Mouse (Mus musculus) hindbrain, embryonic 14.5 days (tissue): ENCODE measurements around the gene Tgfbr3. TPM values are rescaled to one million over a fixed set of nuclear protein-coding genes. Genes with fewer than 3 reads are reported as not detected.

Experiments used
- ATAC-seq: fragments of 200-750 bp; cut with Nextera tagmentation; 2 replicates; pipeline ENCODE4 v1.8.0; 2017; ENCODE audit warnings: moderate number of reproducible peaks, mild to moderate bottlenecking, moderate TSS enrichment, moderate library complexity; ENCODE audit not compliant: low FRiP score
- DNase-seq: peaks from one replicate; pipeline ENCODE4 v3.0.0-alpha.2; 2015; ENCODE audit warnings: low spot score
- H3K27ac ChIP-seq: fragments of 300-500 bp; sonication (generic); 2 replicates; pipeline ENCODE4 v1.5.1; 2014; ENCODE audit warnings: mild to moderate bottlenecking, moderate library complexity
- H3K27me3 ChIP-seq: fragments of 300-500 bp; sonication (generic); 2 replicates; pipeline ENCODE4 v1.6.1; 2014; ENCODE audit warnings: mild to moderate bottlenecking, low read length, mixed read lengths; ENCODE audit not compliant: control insufficient read depth, insufficient read depth
- H3K36me3 ChIP-seq: fragments of 300-500 bp; sonication (generic); replicated peaks from 2 replicates; pipeline ENCODE4 v1.6.1; 2014; ENCODE audit not compliant: control insufficient read depth, insufficient read depth
- H3K4me1 ChIP-seq: fragments of 300-500 bp; sonication (generic); replicated peaks from 2 replicates; pipeline ENCODE4 v1.6.1; 2014; ENCODE audit warnings: antibody characterized with exemption, low read length, mixed read lengths; ENCODE audit not compliant: control insufficient read depth, insufficient read depth
- H3K4me2 ChIP-seq: fragments of 300-500 bp; sonication (generic); replicated peaks from 2 replicates; pipeline ENCODE4 v1.6.1; 2014; ENCODE audit warnings: mild to moderate bottlenecking, moderate library complexity
- H3K4me3 ChIP-seq: fragments of 300-500 bp; sonication (generic); replicated peaks from 2 replicates; pipeline ENCODE4 v1.5.1; 2014; ENCODE audit warnings: mild to moderate bottlenecking, low read length
- H3K9ac ChIP-seq: fragments of 300-500 bp; sonication (generic); 2 replicates; pipeline ENCODE4 v1.6.1; 2014
- H3K9me3 ChIP-seq: fragments of 300-500 bp; sonication (generic); 2 replicates; pipeline ENCODE4 v1.6.1; 2016; ENCODE audit warnings: low read length; ENCODE audit not compliant: control insufficient read depth
- WGBS: fragments of 180-500 bp; shearing (Covaris S2); extraction: QIAGEN DNeasy Blood & Tissue Kit; methylation state at CpG from one replicate; pipeline ENCODE4 v1.1.7; 2014; 5-methylcytosine and 5-hydroxymethylcytosine counted together
- polyA plus RNA-seq: library from polyadenylated mRNA; unstranded; fragments of >200 nt; fragmentation: Nextera tagmentation; extraction: Ambion mirVana; gene quantifications from 2 replicates; pipeline ENCODE4 v1.2.1, GENCODE M21; 2014

The Tgfbr3 gene
- polyA plus RNA-seq, 1 experiment from 2014 or later: 7.1 TPM

GRCm38 (mm10) chr5:107074980-107075583 lies 214.3 kb downstream of the Tgfbr3 start:
- Histone ChIP-seq H3K4me2 (no peak overlapping the region), H3K36me3 (no peaks in the 10 kb centered on the region), H3K4me1 (peaks cover 6% of the 10 kb centered on the region; the same call in 1 of the 2 replicates), H3K27ac (no peak overlapping the region), H3K9ac (no peak overlapping the region), H3K9me3 (no peaks in the 10 kb centered on the region), H3K4me3 (no peak overlapping the region), H3K27me3 (no peaks in the 10 kb centered on the region)
- 85% methylated on average over 13 of the region's 13 CpGs for WGBS
- ATAC-seq (no peak), DNase-seq (no peak)

- no peak for DNase-seq
- H3K27me3 ChIP-seq: no peaks in the 10 kb centered on the region
Observed at GRCm38 (mm10) chr5:107074350-107074749, 215.1 kb downstream of the Tgfbr3 start.

GRCm38 (mm10) chr5:107073536-107073935 lies 215.9 kb downstream of the Tgfbr3 start:
- 42% methylated on average over 3 of the region's 3 CpGs for WGBS
- no peak for DNase-seq
- Histone ChIP-seq H3K36me3 (no peaks in the 10 kb centered on the region), H3K4me3 (no peak overlapping the region), H3K9me3 (no peaks in the 10 kb centered on the region), H3K9ac (no peak overlapping the region), H3K4me1 (no peaks in the 10 kb centered on the region), H3K27me3 (no peaks in the 10 kb centered on the region), H3K4me2 (no peak overlapping the region), H3K27ac (no peak overlapping the region)
- ATAC-seq: no peak

More at GRCm38 (mm10) chr5:107074350-107074749, 215.1 kb downstream of the Tgfbr3 start:
- Histone ChIP-seq H3K27ac (no peak overlapping the region), H3K36me3 (no peaks in the 10 kb centered on the region), H3K4me3 (no peak overlapping the region), H3K9ac (no peak overlapping the region), H3K9me3 (no peaks in the 10 kb centered on the region), H3K4me2 (no peak overlapping the region), H3K4me1 (peaks cover 6% of the 10 kb centered on the region; the same call in 1 of the 2 replicates)
- 29% methylated on average over 4 of the region's 4 CpGs for WGBS
- no peak for ATAC-seq

- Histone ChIP-seq H3K4me2 (no peak overlapping the region), H3K27me3 (no peaks in the 10 kb centered on the region), H3K27ac (no peak overlapping the region), H3K4me1 (no peaks in the 10 kb centered on the region), H3K4me3 (no peak overlapping the region), H3K36me3 (no peaks in the 10 kb centered on the region), H3K9ac (no peak overlapping the region), H3K9me3 (no peaks in the 10 kb centered on the region)
- WGBS: 75% methylated on average over 5 of the region's 5 CpGs
- ATAC-seq (no peak), DNase-seq (no peak)
Observed at GRCm38 (mm10) chr5:107068146-107068545, 221.3 kb downstream of the Tgfbr3 start.

GRCm38 (mm10) chr5:107067531-107067930 lies 221.9 kb downstream of the Tgfbr3 start:
- whole genome bisulfite sequencing: 88% methylated on average over 7 of the region's 7 CpGs
- no peak overlapping the region for H3K4me2 ChIP-seq
- no peaks in the 10 kb centered on the region for H3K27me3 ChIP-seq
- no peak overlapping the region for H3K27ac ChIP-seq
- no peaks in the 10 kb centered on the region for H3K4me1 ChIP-seq
- no peaks in the 10 kb centered on the region for H3K9me3 ChIP-seq
- H3K9ac ChIP-seq: no peak overlapping the region
- no peak for ATAC-seq
- no peak for DNase-seq
- H3K4me3 ChIP-seq: no peak overlapping the region
- H3K36me3 ChIP-seq: no peaks in the 10 kb centered on the region

GRCm38 (mm10) chr5:107064922-107065321 lies 224.5 kb downstream of the Tgfbr3 start:
- H3K9ac ChIP-seq: no peak overlapping the region
- H3K4me2 ChIP-seq: no peak overlapping the region
- no peak for ATAC-seq
- no peaks in the 10 kb centered on the region for H3K36me3 ChIP-seq
- H3K27ac ChIP-seq: no peak overlapping the region
- no peaks in the 10 kb centered on the region for H3K9me3 ChIP-seq
- H3K4me1 ChIP-seq: no peaks in the 10 kb centered on the region
- no peak for DNase-seq
- no peak overlapping the region for H3K4me3 ChIP-seq
- H3K27me3 ChIP-seq: no peaks in the 10 kb centered on the region
- WGBS: 65% methylated on average over 5 of the region's 5 CpGs

- WGBS: 67% methylated on average over 12 of the region's 12 CpGs
- DNase-seq: no peak
- no peaks in the 10 kb centered on the region for H3K36me3 ChIP-seq
Observed at GRCm38 (mm10) chr5:107062229-107062852, 227.1 kb downstream of the Tgfbr3 start.

GRCm38 (mm10) chr5:107059514-107059913 lies 229.9 kb downstream of the Tgfbr3 start:
- H3K9ac ChIP-seq: no peak overlapping the region
- no peak overlapping the region for H3K27ac ChIP-seq
- H3K9me3 ChIP-seq: no peaks in the 10 kb centered on the region
- no peaks in the 10 kb centered on the region for H3K27me3 ChIP-seq
- DNase-seq (no peak), ATAC-seq (no peak)
- H3K4me2 ChIP-seq: no peak overlapping the region
- H3K4me1 ChIP-seq: peaks cover 10% of the 10 kb centered on the region; the same call in 1 of the 2 replicates
- H3K4me3 ChIP-seq: no peak overlapping the region
- 86% methylated on average over 5 of the region's 5 CpGs for WGBS
- no peaks in the 10 kb centered on the region for H3K36me3 ChIP-seq

More at GRCm38 (mm10) chr5:107062229-107062852, 227.1 kb downstream of the Tgfbr3 start:
- Histone ChIP-seq H3K9ac (no peak overlapping the region), H3K27me3 (no peaks in the 10 kb centered on the region), H3K4me2 (no peak overlapping the region), H3K4me3 (no peak overlapping the region), H3K27ac (no peak overlapping the region), H3K9me3 (no peaks in the 10 kb centered on the region), H3K4me1 (no peaks in the 10 kb centered on the region)
- no peak for ATAC-seq

GRCm38 (mm10) chr5:107058642-107059041 lies 230.8 kb downstream of the Tgfbr3 start:
- Histone ChIP-seq H3K27me3 (no peaks in the 10 kb centered on the region), H3K9ac (no peak overlapping the region), H3K4me1 (peaks cover 10% of the 10 kb centered on the region; the same call in 1 of the 2 replicates), H3K4me3 (no peak overlapping the region), H3K4me2 (no peak overlapping the region), H3K36me3 (no peaks in the 10 kb centered on the region), H3K9me3 (no peaks in the 10 kb centered on the region), H3K27ac (no peak overlapping the region)
- ATAC-seq (no peak), DNase-seq (no peak)
- 79% methylated on average over 4 of the region's 4 CpGs for WGBS
